Mouse (Mus musculus) Patski (cell line): ENCODE data around the gene Enpp4. TPM values are rescaled to one million over a fixed set of nuclear protein-coding genes. Genes with fewer than 3 reads are reported as not detected.

Source experiments
- ATAC-seq: fragments of 100-300 bp; one replicate; pipeline ENCODE4 v1.8.0; 2021
- CTCF ChIA-PET: fragments of 350-600 bp; sonication (Branson Sonifier 250); formaldehyde crosslinking; loops from one replicate; lab custom pipeline; 2022; ENCODE audit warnings: inconsistent platforms; lab: Charles Lee
- POLR2A ChIA-PET: fragments of 350-600 bp; sonication (Branson Sonifier 250); formaldehyde crosslinking; loops from one replicate; lab custom pipeline; 2022; ENCODE audit warnings: antibody characterized with exemption, inconsistent platforms; lab: Charles Lee
- DNase-seq: peaks from one replicate; pipeline ENCODE4 v3.0.0-alpha.2; 2011; ENCODE audit warnings: low read depth, low spot score
- H3K27me3 ChIP-seq: fragments of 371-371 bp; one replicate; pipeline ENCODE4 v1.5.1; 2021
- CTCF ChIP-seq: fragments of 100-300 bp; IDR thresholded peaks from one replicate; pipeline ENCODE4 v1.5.1; 2021
- in situ Hi-C: fragments of 300-500 bp; cut with MboI; formaldehyde crosslinking; loops from 3 replicates; pipeline ENCODE4 v1.11.1; 2018; ENCODE audit warnings: low pct_unique_long_range_greater_than_20kb, mixed read lengths
- polyA plus RNA-seq: library from polyadenylated mRNA; unstranded; gene quantifications from one replicate; pipeline ENCODE4 v1.2.3, GENCODE M21; 2021

Gene Enpp4
- polyA plus RNA-seq = 18.2 TPM

GRCm38 (mm10) chr17:44105287-44106138 lies at the start of gene Enpp4:
Gene Enpp4, minus strand, starts transcription at chr17:44105809.
- ATAC-seq (peak; percentile 97), DNase-seq (peak; percentile 64)
- ChIA-PET POLR2A (interaction anchor here (0.7 to 0.9 kb wide), 2 partner anchors 20 to 1167 kb away, joined by 3 to 4 read pairs; no protein-coding TSS in a partner anchor), CTCF (interaction anchor here (1.1 to 2.4 kb wide), 3 partner anchors 11 to 22 kb away, joined by 3 to 9 read pairs (median 4); no protein-coding TSS in a partner anchor)
- TF ChIP-seq CTCF = no peak
- no peaks in the 10 kb centered on the region for H3K27me3 ChIP-seq
- in situ Hi-C loops = no loop called here

GRCm38 (mm10) chr17:44155204-44155603 lies 49.6 kb upstream of the Enpp4 start:
- ChIA-PET POLR2A (no interaction called here), CTCF (interaction anchor here (1.0 to 1.6 kb wide), 2 partner anchors 30 to 101 kb away, joined by 3 to 5 read pairs; no protein-coding TSS in a partner anchor)
- DNase-seq (no peak), ATAC-seq (no peak)
- in situ Hi-C loops = no loop called here
- TF ChIP-seq CTCF = no peak
- no peaks in the 10 kb centered on the region for H3K27me3 ChIP-seq

GRCm38 (mm10) chr17:44153871-44154270 lies 48.3 kb upstream of the Enpp4 start:
- TF ChIP-seq CTCF = no peak
- ATAC-seq (no peak), DNase-seq (no peak)
- ChIA-PET CTCF (interaction anchor here (1.6 kb wide), 1 partner anchor 102 kb away, joined by 5 read pairs; no protein-coding TSS in a partner anchor), POLR2A (no interaction called here)
- H3K27me3 ChIP-seq = no peaks in the 10 kb centered on the region
- in situ Hi-C loops = loop anchor here (5.0 kb wide), 1 partner anchor 103 kb away; no protein-coding TSS in a partner anchor

- ChIA-PET POLR2A (no interaction called here), CTCF (interaction anchor here (1.2 to 2.0 kb wide), 3 partner anchors 41 to 105 kb away, joined by 3 to 4 read pairs (median 3); no protein-coding TSS in a partner anchor)
- in situ Hi-C loops = loop anchor here (5.0 kb wide), 1 partner anchor 105 kb away; no protein-coding TSS in a partner anchor
- no peak for TF ChIP-seq CTCF
- H3K27me3 ChIP-seq = no peaks in the 10 kb centered on the region
- DNase-seq = no peak
- ATAC-seq = no peak
Observed at GRCm38 (mm10) chr17:44151889-44152288, 46.3 kb upstream of the Enpp4 start.

- POLR2A ChIA-PET = no interaction called here
- in situ Hi-C loops = loop anchor here (5.0 kb wide), 1 partner anchor 106 kb away; no protein-coding TSS in a partner anchor
- CTCF ChIA-PET = interaction anchor here (0.8 to 2.0 kb wide), 6 partner anchors 17 to 109 kb away, joined by 3 to 4 read pairs (median 3); no protein-coding TSS in a partner anchor
- DNase-seq (no peak), ATAC-seq (no peak)
- no peaks in the 10 kb centered on the region for H3K27me3 ChIP-seq
- TF ChIP-seq CTCF = peak; percentile 88
Observed at GRCm38 (mm10) chr17:44151130-44151529, 45.5 kb upstream of the Enpp4 start.

- in situ Hi-C loops = no loop called here
- DNase-seq = no peak
- no peak for TF ChIP-seq CTCF
Observed at GRCm38 (mm10) chr17:44148109-44148846, 42.7 kb upstream of the Enpp4 start.

DNA sequence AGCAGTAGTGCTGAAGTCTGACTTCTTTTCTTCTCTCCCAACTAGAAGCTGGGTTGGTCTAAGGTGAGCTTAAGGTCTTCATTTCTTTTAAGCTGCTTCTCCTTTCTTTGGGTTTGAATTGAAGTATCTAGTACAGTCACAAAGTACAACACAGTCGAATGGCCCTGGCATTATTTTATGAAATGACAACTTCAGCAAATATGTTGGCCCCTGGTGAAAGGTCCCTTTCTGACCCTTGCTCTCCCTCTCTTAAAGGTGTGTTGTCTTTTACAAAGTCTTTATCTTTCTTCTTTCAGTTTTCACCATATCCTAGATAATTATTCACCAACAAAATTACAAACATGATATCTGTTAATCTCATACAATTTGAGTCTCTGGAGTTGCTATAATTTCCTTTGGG lies 40.2 kb upstream of the Enpp4 start:
- no peak for ATAC-seq
- CTCF ChIA-PET = interaction anchor here (1.5 kb wide), 1 partner anchor 111 kb away, joined by 5 read pairs; no protein-coding TSS in a partner anchor
- POLR2A ChIA-PET = no interaction called here
- in situ Hi-C loops = no loop called here
- H3K27me3 ChIP-seq = no peaks in the 10 kb centered on the region
- no peak for DNase-seq
- no peak for TF ChIP-seq CTCF

More at GRCm38 (mm10) chr17:44148109-44148846, 42.7 kb upstream of the Enpp4 start:
- CTCF ChIA-PET = interaction anchor here (2.7 kb wide), 1 partner anchor 108 kb away, joined by 12 read pairs; no protein-coding TSS in a partner anchor
- no peaks in the 10 kb centered on the region for H3K27me3 ChIP-seq
- ATAC-seq = no peak
- POLR2A ChIA-PET = no interaction called here

DNA sequence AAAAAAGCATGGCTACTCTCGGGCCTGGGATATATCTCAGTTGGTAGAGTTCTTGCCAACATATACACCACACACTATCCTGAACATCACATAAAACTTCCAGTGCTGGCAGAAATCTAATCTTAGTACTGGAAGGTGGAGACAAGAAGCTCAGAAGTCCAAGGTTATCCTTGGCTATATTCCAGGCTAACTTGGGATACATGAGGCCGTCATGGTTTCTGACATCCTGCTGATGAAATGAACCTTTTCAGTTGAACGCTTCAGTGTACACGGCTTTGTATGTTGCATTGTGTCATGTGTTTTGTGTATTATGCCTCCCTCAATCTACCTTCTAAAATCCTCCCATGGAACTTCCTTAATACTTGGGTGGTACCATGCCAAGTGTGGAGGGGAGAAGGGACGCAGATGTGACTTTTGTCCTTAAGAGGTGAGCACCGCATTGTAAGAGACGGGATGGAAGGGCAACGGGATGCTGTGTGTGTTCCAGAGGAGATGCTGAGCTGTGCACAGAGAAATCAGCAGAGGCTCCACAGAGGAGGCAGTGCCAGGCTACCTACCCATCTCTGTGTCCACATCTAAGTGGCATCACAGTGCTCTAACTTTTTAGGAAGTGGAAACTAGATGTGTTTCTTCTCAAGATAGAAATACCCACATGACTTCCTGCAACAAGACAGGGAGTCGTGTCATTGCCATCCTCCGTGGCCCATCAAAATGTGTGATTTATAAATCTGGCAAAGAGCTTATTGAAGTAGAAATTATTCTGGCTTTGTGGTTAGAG lies 31.4 kb upstream of the Enpp4 start:
- CTCF ChIA-PET = no interaction called here
- no peak for TF ChIP-seq CTCF

GRCm38 (mm10) chr17:44136018-44136417 lies 30.4 kb upstream of the Enpp4 start:
- ChIA-PET POLR2A (no interaction called here), CTCF (no interaction called here)
- in situ Hi-C loops = no loop called here
- H3K27me3 ChIP-seq = no peaks in the 10 kb centered on the region
- no peak for ATAC-seq
- TF ChIP-seq CTCF = no peak
- no peak for DNase-seq

More for the DNA sequence above, 31.4 kb upstream of the Enpp4 start:
- H3K27me3 ChIP-seq = no peaks in the 10 kb centered on the region
- ATAC-seq = no peak
- in situ Hi-C loops = no loop called here
- no peak for DNase-seq
- POLR2A ChIA-PET = no interaction called here
